Mouse (Mus musculus): ENCODE data around the gene Gamt. TPM values are rescaled to one million over a fixed set of nuclear protein-coding genes. Genes with fewer than 3 reads are reported as not detected.

The Gamt gene
- polyA plus RNA-seq, 1 experiment from 2014 or later = 30.1 TPM

- WGBS = 73% methylated on average over 10 of the region's 10 CpGs
- H3K4me3 ChIP-seq (ENCODE audit: low read depth, low read length) = no peak overlapping the region
- H3K9ac ChIP-seq (ENCODE audit: low read depth, low read length) = no peak overlapping the region
- no peak overlapping the region for H3K4me2 ChIP-seq (replicated peaks; ENCODE audit: low read depth)
- TF ChIP-seq CTCF (IDR thresholded peaks at IDR 0.05; ENCODE audit: low read depth) = no peak
- H3K9me3 ChIP-seq (ENCODE audit: control insufficient read depth) = no peaks in the 10 kb centered on the region
- no peaks in the 10 kb centered on the region for H3K4me1 ChIP-seq (replicated peaks; ENCODE audit: control insufficient read depth, insufficient read depth, low read length)
- no peak for ATAC-seq
- H3K27ac ChIP-seq (ENCODE audit: low read depth, low read length) = no peak overlapping the region
- no peaks in the 10 kb centered on the region for H3K36me3 ChIP-seq (ENCODE audit: control insufficient read depth, insufficient read depth)
- H3K27me3 ChIP-seq (replicated peaks; ENCODE audit: control insufficient read depth, insufficient read depth, low read length) = peaks cover 71% of the 10 kb centered on the region
Measured at GRCm38 (mm10) chr10:80301256-80302081, 40.7 kb upstream of the Gamt start.

- Histone ChIP-seq H3K36me3 (ENCODE audit: control insufficient read depth, insufficient read depth) (no peaks in the 10 kb centered on the region), H3K27me3 (replicated peaks; ENCODE audit: control insufficient read depth, insufficient read depth, low read length) (peaks cover 70% of the 10 kb centered on the region), H3K9me3 (ENCODE audit: control insufficient read depth) (no peaks in the 10 kb centered on the region), H3K4me3 (ENCODE audit: low read depth, low read length) (no peak overlapping the region), H3K9ac (ENCODE audit: low read depth, low read length) (no peak overlapping the region), H3K4me2 (replicated peaks; ENCODE audit: low read depth) (no peak overlapping the region), H3K27ac (ENCODE audit: low read depth, low read length) (no peak overlapping the region), H3K4me1 (replicated peaks; ENCODE audit: control insufficient read depth, insufficient read depth, low read length) (no peaks in the 10 kb centered on the region)
- TF ChIP-seq CTCF (IDR thresholded peaks at IDR 0.05; ENCODE audit: low read depth) = no peak
- no peak for ATAC-seq
- 36% methylated on average over 11 of the region's 11 CpGs for WGBS
Measured at GRCm38 (mm10) chr10:80300672-80301181, 39.9 kb upstream of the Gamt start.

GRCm38 (mm10) chr10:80299824-80300223, 39.0 kb upstream of the Gamt start:
- H3K4me1 ChIP-seq (replicated peaks; ENCODE audit: control insufficient read depth, insufficient read depth, low read length) = no peaks in the 10 kb centered on the region
- WGBS = 58% methylated on average over 10 of the region's 10 CpGs
- no peak overlapping the region for H3K27ac ChIP-seq (ENCODE audit: low read depth, low read length)
- H3K4me3 ChIP-seq (ENCODE audit: low read depth, low read length) = no peak overlapping the region
- 0 out of 2 replicates have a peak, but pooled peaks cover 3% of the 10 kb centered on the region for H3K36me3 ChIP-seq (ENCODE audit: control insufficient read depth, insufficient read depth)
- no peak for ATAC-seq
- H3K9ac ChIP-seq (ENCODE audit: low read depth, low read length) = no peak overlapping the region
- H3K27me3 ChIP-seq (replicated peaks; ENCODE audit: control insufficient read depth, insufficient read depth, low read length) = peaks cover 61% of the 10 kb centered on the region
- no peak overlapping the region for H3K4me2 ChIP-seq (replicated peaks; ENCODE audit: low read depth)
- no peak for TF ChIP-seq CTCF (IDR thresholded peaks at IDR 0.05; ENCODE audit: low read depth)
- H3K9me3 ChIP-seq (ENCODE audit: control insufficient read depth) = no peaks in the 10 kb centered on the region

GRCm38 (mm10) chr10:80299301-80299700, 38.5 kb upstream of the Gamt start:
- no peak overlapping the region; the same call in 1 of the 2 replicates for H3K4me3 ChIP-seq (ENCODE audit: low read depth, low read length)
- TF ChIP-seq CTCF (IDR thresholded peaks at IDR 0.05; ENCODE audit: low read depth) = no peak
- no peak overlapping the region for H3K4me2 ChIP-seq (replicated peaks; ENCODE audit: low read depth)
- H3K27me3 ChIP-seq (replicated peaks; ENCODE audit: control insufficient read depth, insufficient read depth, low read length) = peaks cover 56% of the 10 kb centered on the region
- H3K36me3 ChIP-seq (ENCODE audit: control insufficient read depth, insufficient read depth) = peaks cover 8% of the 10 kb centered on the region; the same call in 1 of the 2 replicates
- WGBS = 14% methylated on average over 15 of the region's 15 CpGs
- H3K4me1 ChIP-seq (replicated peaks; ENCODE audit: control insufficient read depth, insufficient read depth, low read length) = no peaks in the 10 kb centered on the region
- no peak for ATAC-seq
- H3K9ac ChIP-seq (ENCODE audit: low read depth, low read length) = no peak overlapping the region
- H3K27ac ChIP-seq (ENCODE audit: low read depth, low read length) = no peak overlapping the region
- no peaks in the 10 kb centered on the region for H3K9me3 ChIP-seq (ENCODE audit: control insufficient read depth)

GRCm38 (mm10) chr10:80298571-80299281, 37.9 kb upstream of the Gamt start:
- peaks cover 14% of the 10 kb centered on the region; the same call in 1 of the 2 replicates for H3K36me3 ChIP-seq (ENCODE audit: control insufficient read depth, insufficient read depth)
- no peak overlapping the region for H3K27ac ChIP-seq (ENCODE audit: low read depth, low read length)
- peak; percentile 38; the same call in 1 of the 2 replicates for TF ChIP-seq CTCF (IDR thresholded peaks at IDR 0.05; ENCODE audit: low read depth)
- H3K9ac ChIP-seq (ENCODE audit: low read depth, low read length) = no peak overlapping the region
- H3K9me3 ChIP-seq (ENCODE audit: control insufficient read depth) = no peaks in the 10 kb centered on the region
- H3K27me3 ChIP-seq (replicated peaks; ENCODE audit: control insufficient read depth, insufficient read depth, low read length) = peaks cover 50% of the 10 kb centered on the region
- H3K4me2 ChIP-seq (replicated peaks; ENCODE audit: low read depth) = no peak overlapping the region
- no peak overlapping the region; the same call in 1 of the 2 replicates for H3K4me3 ChIP-seq (ENCODE audit: low read depth, low read length)
- H3K4me1 ChIP-seq (replicated peaks; ENCODE audit: control insufficient read depth, insufficient read depth, low read length) = no peaks in the 10 kb centered on the region
- ATAC-seq = no peak
- 7% methylated on average over 26 of the region's 26 CpGs for WGBS

- no peaks in the 10 kb centered on the region for H3K4me1 ChIP-seq (replicated peaks; ENCODE audit: control insufficient read depth, insufficient read depth, low read length)
- no peak for ATAC-seq
Measured at GRCm38 (mm10) chr10:80297526-80298133, 36.8 kb upstream of the Gamt start.

More at GRCm38 (mm10) chr10:80297526-80298133, 36.8 kb upstream of the Gamt start:
- peaks cover 17% of the 10 kb centered on the region; the same call in 1 of the 2 replicates for H3K36me3 ChIP-seq (ENCODE audit: control insufficient read depth, insufficient read depth)
- 60% methylated on average over 8 of the region's 8 CpGs for WGBS
- TF ChIP-seq CTCF (IDR thresholded peaks at IDR 0.05; ENCODE audit: low read depth) = 0 out of 2 replicates have a peak, but pooled peaks have one; percentile 2
- no peak overlapping the region for H3K27ac ChIP-seq (ENCODE audit: low read depth, low read length)
- H3K4me3 ChIP-seq (ENCODE audit: low read depth, low read length) = no peak overlapping the region
- no peak overlapping the region for H3K9ac ChIP-seq (ENCODE audit: low read depth, low read length)
- no peak overlapping the region for H3K4me2 ChIP-seq (replicated peaks; ENCODE audit: low read depth)
- peaks cover 48% of the 10 kb centered on the region for H3K27me3 ChIP-seq (replicated peaks; ENCODE audit: control insufficient read depth, insufficient read depth, low read length)
- no peaks in the 10 kb centered on the region for H3K9me3 ChIP-seq (ENCODE audit: control insufficient read depth)
